Mouse (Mus musculus) neural tube, embryonic 13.5 days (tissue): ENCODE results near the gene Syne2. TPM values are rescaled to one million over a fixed set of nuclear protein-coding genes. Genes with fewer than 3 reads are reported as not detected.

ENCODE experiments used
- ATAC-seq: fragments of 200-750 bp; cut with Nextera tagmentation; 2 replicates; pipeline ENCODE4 v1.8.0; 2017; ENCODE audit warnings: low read depth, mild to moderate bottlenecking, moderate TSS enrichment, moderate library complexity
- H3K27ac ChIP-seq: fragments of 300-500 bp; sonication (generic); replicated peaks from 2 replicates; pipeline ENCODE4 v1.5.1; 2015; ENCODE audit warnings: moderate library complexity, mild to moderate bottlenecking, inconsistent platforms
- H3K27me3 ChIP-seq: fragments of 300-500 bp; sonication (generic); 2 replicates; pipeline ENCODE4 v1.6.1; 2015; ENCODE audit warnings: mild to moderate bottlenecking, inconsistent platforms
- H3K36me3 ChIP-seq: fragments of 300-500 bp; sonication (generic); 2 replicates; pipeline ENCODE4 v1.6.1; 2015; ENCODE audit warnings: mild to moderate bottlenecking, inconsistent platforms
- H3K4me1 ChIP-seq: fragments of 300-500 bp; sonication (generic); replicated peaks from 2 replicates; pipeline ENCODE4 v1.6.1; 2015; ENCODE audit warnings: inconsistent platforms
- H3K4me2 ChIP-seq: fragments of 300-500 bp; sonication (generic); 2 replicates; pipeline ENCODE4 v1.6.1; 2015; ENCODE audit warnings: inconsistent platforms, mild to moderate bottlenecking, moderate library complexity
- H3K4me3 ChIP-seq: fragments of 300-500 bp; sonication (generic); 2 replicates; pipeline ENCODE4 v1.5.1; 2015; ENCODE audit warnings: mild to moderate bottlenecking, inconsistent platforms
- H3K9ac ChIP-seq: fragments of 300-500 bp; sonication (generic); 2 replicates; pipeline ENCODE4 v1.6.1; 2015; ENCODE audit warnings: moderate library complexity, mild to moderate bottlenecking, inconsistent platforms
- H3K9me3 ChIP-seq: fragments of 300-500 bp; sonication (generic); 2 replicates; pipeline ENCODE4 v1.6.1; 2016; ENCODE audit warnings: inconsistent platforms
- WGBS: fragments of 180-500 bp; shearing (Covaris S2); methylation state at CpG from one replicate; pipeline ENCODE4 v1.1.7; 2015; 5-methylcytosine and 5-hydroxymethylcytosine counted together
- polyA plus RNA-seq: library from polyadenylated mRNA; unstranded; fragments of >200 nt; fragmentation: Nextera tagmentation; extraction: Ambion mirVana; gene quantifications from 2 replicates; pipeline ENCODE4 v1.2.1, GENCODE M21; 2015

The Syne2 gene
- polyA plus RNA-seq, 1 experiment from 2014 or later, result 48.5 TPM

DNA sequence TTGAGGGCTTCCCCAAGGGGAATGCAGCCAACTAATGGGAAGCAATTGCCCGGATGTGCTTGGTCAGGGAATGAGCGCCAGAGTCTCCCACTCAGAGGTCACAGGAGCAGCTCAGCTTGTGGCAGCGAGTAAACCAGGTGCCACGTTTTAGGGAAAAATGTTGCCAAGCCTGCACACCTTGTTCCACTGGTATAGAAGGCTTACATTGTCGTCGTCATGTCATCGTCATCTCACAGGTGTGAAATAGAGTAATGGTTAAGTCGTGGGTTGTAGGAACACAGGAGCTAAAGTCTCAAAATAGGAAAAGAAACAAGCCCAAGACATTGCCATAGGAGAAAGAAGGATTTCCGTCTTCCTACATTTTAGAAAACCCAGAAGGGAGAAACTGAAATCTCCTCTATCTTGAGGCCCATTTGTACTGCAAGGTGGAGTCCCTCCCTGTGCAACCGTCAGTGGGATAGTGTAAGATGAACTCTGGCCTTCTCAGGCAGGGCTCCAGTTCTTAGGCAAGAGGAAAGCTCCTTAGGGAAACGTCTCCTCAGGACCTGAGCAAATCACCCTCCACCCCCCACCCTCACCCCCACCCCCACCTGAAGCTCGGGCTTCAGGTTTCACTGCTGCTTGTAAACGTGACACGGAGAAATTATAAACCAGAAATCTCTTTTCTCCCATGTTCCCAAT is 263.1 kb downstream of the Syne2 start:
- ATAC-seq, result peak; percentile 37; the same call in 1 of the 2 replicates
- peaks cover 31% of the 10 kb centered on the region for H3K4me1 ChIP-seq
- peaks cover 9% of the 10 kb centered on the region; the same call in 1 of the 2 replicates for H3K36me3 ChIP-seq
- no peaks in the 10 kb centered on the region for H3K27me3 ChIP-seq
- H3K4me3 ChIP-seq, result peak overlapping the region; percentile 43
- H3K9ac ChIP-seq, result peak overlapping the region; percentile 77
- peak overlapping the region; percentile 93 for H3K27ac ChIP-seq
- peak overlapping the region; percentile 60 for H3K4me2 ChIP-seq
- no peaks in the 10 kb centered on the region for H3K9me3 ChIP-seq
- WGBS, result 41% methylated on average over 14 of the region's 14 CpGs

- Histone ChIP-seq H3K9me3 (no peaks in the 10 kb centered on the region), H3K27me3 (no peaks in the 10 kb centered on the region), H3K27ac (peak overlapping the region; percentile 93), H3K4me2 (peak overlapping the region; percentile 60), H3K4me1 (peaks cover 31% of the 10 kb centered on the region), H3K9ac (peak overlapping the region; percentile 77), H3K36me3 (peaks cover 12% of the 10 kb centered on the region; the same call in 1 of the 2 replicates), H3K4me3 (peak overlapping the region; percentile 43)
- ATAC-seq, result peak; percentile 96
- WGBS, result 3% methylated on average over 22 of the region's 22 CpGs
These were observed 263.8 kb downstream of the Syne2 start for GRCm38 (mm10) chr12:76081557-76082211.

DNA sequence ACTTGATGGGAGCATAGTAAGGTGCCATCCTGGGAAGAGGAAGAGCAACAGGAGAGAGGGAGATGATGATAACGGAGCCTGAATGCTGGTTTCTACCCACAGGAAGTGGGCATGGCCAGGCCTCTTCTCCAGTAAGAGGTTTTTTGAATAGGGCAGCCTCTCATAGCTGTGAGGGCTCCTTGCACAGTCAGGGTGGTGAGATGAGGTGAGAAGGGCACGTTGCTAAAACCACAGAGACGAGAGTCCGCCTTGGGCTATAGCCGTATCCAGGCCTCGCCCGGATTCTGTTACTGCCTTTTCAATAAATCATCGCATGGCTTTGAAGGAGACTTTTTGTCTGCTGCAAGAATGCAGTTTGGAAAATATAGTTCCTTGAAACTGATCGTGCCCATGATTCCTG is 267.1 kb downstream of the Syne2 start:
- Histone ChIP-seq H3K27ac (no peak overlapping the region), H3K9ac (no peak overlapping the region), H3K4me1 (peaks cover 31% of the 10 kb centered on the region), H3K27me3 (no peaks in the 10 kb centered on the region), H3K36me3 (peaks cover 27% of the 10 kb centered on the region), H3K9me3 (no peaks in the 10 kb centered on the region), H3K4me3 (no peak overlapping the region), H3K4me2 (no peak overlapping the region)
- no peak for ATAC-seq
- WGBS, result 70% methylated on average over 9 of the region's 9 CpGs

- WGBS, result 77% methylated on average over 15 of the region's 15 CpGs
- Histone ChIP-seq H3K4me1 (peaks cover 22% of the 10 kb centered on the region), H3K4me3 (no peak overlapping the region), H3K9ac (no peak overlapping the region), H3K27me3 (no peaks in the 10 kb centered on the region), H3K4me2 (no peak overlapping the region), H3K36me3 (peaks cover 34% of the 10 kb centered on the region), H3K9me3 (no peaks in the 10 kb centered on the region), H3K27ac (no peak overlapping the region)
- no peak for ATAC-seq
These were observed 268.3 kb downstream of the Syne2 start for GRCm38 (mm10) chr12:76085956-76086905.

GRCm38 (mm10) chr12:76087025-76087424 is 269.1 kb downstream of the Syne2 start:
- no peak overlapping the region for H3K27ac ChIP-seq
- H3K27me3 ChIP-seq, result no peaks in the 10 kb centered on the region
- peaks cover 17% of the 10 kb centered on the region; the same call in 1 of the 2 replicates for H3K4me1 ChIP-seq
- 89% methylated on average over 13 of the region's 13 CpGs for WGBS
- H3K9ac ChIP-seq, result no peak overlapping the region
- H3K9me3 ChIP-seq, result no peaks in the 10 kb centered on the region
- no peak overlapping the region for H3K4me3 ChIP-seq
- no peak overlapping the region for H3K4me2 ChIP-seq
- peaks cover 40% of the 10 kb centered on the region for H3K36me3 ChIP-seq
- ATAC-seq, result no peak

- Histone ChIP-seq H3K4me1 (no peaks in the 10 kb centered on the region), H3K9me3 (no peaks in the 10 kb centered on the region), H3K9ac (no peak overlapping the region), H3K4me2 (no peak overlapping the region), H3K4me3 (no peak overlapping the region), H3K27me3 (no peaks in the 10 kb centered on the region), H3K36me3 (peaks cover 78% of the 10 kb centered on the region), H3K27ac (no peak overlapping the region)
- ATAC-seq, result no peak
- 93% methylated on average over 11 of the region's 11 CpGs for whole genome bisulfite sequencing
These were observed 275.0 kb downstream of the Syne2 start for GRCm38 (mm10) chr12:76092789-76093466.

GRCm38 (mm10) chr12:76093613-76094588 is 276.0 kb downstream of the Syne2 start:
- peaks cover 81% of the 10 kb centered on the region for H3K36me3 ChIP-seq
- H3K4me3 ChIP-seq, result no peak overlapping the region

GRCm38 (mm10) chr12:76095117-76096035 is 277.4 kb downstream of the Syne2 start:
- no peaks in the 10 kb centered on the region for H3K9me3 ChIP-seq
- H3K4me3 ChIP-seq, result no peak overlapping the region
- H3K4me1 ChIP-seq, result no peaks in the 10 kb centered on the region
- no peak overlapping the region for H3K9ac ChIP-seq
- peaks cover 87% of the 10 kb centered on the region for H3K36me3 ChIP-seq
- ATAC-seq, result no peak
- 71% methylated on average over 30 of the region's 30 CpGs for WGBS
- no peak overlapping the region for H3K4me2 ChIP-seq
- no peaks in the 10 kb centered on the region for H3K27me3 ChIP-seq
- no peak overlapping the region for H3K27ac ChIP-seq

More at GRCm38 (mm10) chr12:76093613-76094588, 276.0 kb downstream of the Syne2 start:
- Histone ChIP-seq H3K4me1 (no peaks in the 10 kb centered on the region), H3K27ac (no peak overlapping the region), H3K9ac (no peak overlapping the region), H3K27me3 (no peaks in the 10 kb centered on the region), H3K9me3 (no peaks in the 10 kb centered on the region), H3K4me2 (no peak overlapping the region)
- ATAC-seq, result no peak
- WGBS, result 95% methylated on average over 15 of the region's 15 CpGs

DNA sequence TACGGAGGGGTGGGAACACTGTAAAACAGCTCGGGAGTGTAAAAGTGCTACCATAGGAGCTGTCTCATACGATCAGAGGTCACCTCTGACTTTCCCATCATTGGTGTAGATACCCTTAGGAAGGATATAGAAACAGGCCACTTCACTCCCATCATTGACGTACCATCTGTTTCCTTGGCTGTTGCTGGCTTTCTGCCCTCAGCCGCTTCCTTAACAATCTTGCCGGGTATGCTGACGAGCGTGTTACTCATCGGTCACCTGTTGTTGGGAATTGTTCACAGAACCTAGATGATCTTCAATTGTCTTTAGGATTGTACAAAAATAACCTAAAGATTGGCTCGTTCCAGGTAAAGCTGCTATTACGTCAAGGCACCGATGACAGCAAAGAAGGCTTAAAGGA is 284.7 kb downstream of the Syne2 start:
- no peak overlapping the region for H3K27ac ChIP-seq
- peaks cover 97% of the 10 kb centered on the region for H3K36me3 ChIP-seq
- no peaks in the 10 kb centered on the region for H3K27me3 ChIP-seq
- 95% methylated on average over 12 of the region's 12 CpGs for WGBS
- no peak overlapping the region for H3K4me3 ChIP-seq
- no peak overlapping the region for H3K4me2 ChIP-seq
- no peak overlapping the region for H3K9ac ChIP-seq
- no peaks in the 10 kb centered on the region for H3K9me3 ChIP-seq
- ATAC-seq, result no peak
- H3K4me1 ChIP-seq, result no peaks in the 10 kb centered on the region
